Mouse (Mus musculus): Measurements from ENCODE around the gene Zfp263.

GRCm38 (mm10) chr16:3771603-3772002 is 27.7 kb downstream of the Zfp263 start:
- TF ChIP-seq POLR2A (IDR thresholded peaks at IDR 0.05; ENCODE audit: borderline replicate concordance, extremely low read depth, insufficient read depth, insufficient read length, poor library complexity, severe bottlenecking) (no peak), CTCF (IDR thresholded peaks at IDR 0.05; ENCODE audit: borderline replicate concordance, extremely low read depth, insufficient read depth, insufficient read length) (no peak)
